Mouse (Mus musculus) spleen, adult 2 months (tissue): ENCODE measurements at regions not wholly inside any gene's neighbourhood (a gene's known extent, or its start where the extent isn't known, plus 50 kb on each side); places are given as distances from the start of the nearest gene placed in this dataset.

Experiments used
- CTCF ChIP-seq: fragments of 200-500 bp; IDR thresholded peaks from 2 replicates; pipeline ENCODE4 v1.5.1; 2011; ENCODE audit warnings: mild to moderate bottlenecking, inconsistent platforms; ENCODE audit not compliant: insufficient read depth, insufficient read length, insufficient replicate concordance; ENCODE audit errors: extremely low read depth
- POLR2A ChIP-seq: fragments of 200-500 bp; IDR thresholded peaks from 2 replicates; pipeline ENCODE4 v1.6.1; 2011; ENCODE audit warnings: low read depth, low read length, inconsistent platforms

DNA sequence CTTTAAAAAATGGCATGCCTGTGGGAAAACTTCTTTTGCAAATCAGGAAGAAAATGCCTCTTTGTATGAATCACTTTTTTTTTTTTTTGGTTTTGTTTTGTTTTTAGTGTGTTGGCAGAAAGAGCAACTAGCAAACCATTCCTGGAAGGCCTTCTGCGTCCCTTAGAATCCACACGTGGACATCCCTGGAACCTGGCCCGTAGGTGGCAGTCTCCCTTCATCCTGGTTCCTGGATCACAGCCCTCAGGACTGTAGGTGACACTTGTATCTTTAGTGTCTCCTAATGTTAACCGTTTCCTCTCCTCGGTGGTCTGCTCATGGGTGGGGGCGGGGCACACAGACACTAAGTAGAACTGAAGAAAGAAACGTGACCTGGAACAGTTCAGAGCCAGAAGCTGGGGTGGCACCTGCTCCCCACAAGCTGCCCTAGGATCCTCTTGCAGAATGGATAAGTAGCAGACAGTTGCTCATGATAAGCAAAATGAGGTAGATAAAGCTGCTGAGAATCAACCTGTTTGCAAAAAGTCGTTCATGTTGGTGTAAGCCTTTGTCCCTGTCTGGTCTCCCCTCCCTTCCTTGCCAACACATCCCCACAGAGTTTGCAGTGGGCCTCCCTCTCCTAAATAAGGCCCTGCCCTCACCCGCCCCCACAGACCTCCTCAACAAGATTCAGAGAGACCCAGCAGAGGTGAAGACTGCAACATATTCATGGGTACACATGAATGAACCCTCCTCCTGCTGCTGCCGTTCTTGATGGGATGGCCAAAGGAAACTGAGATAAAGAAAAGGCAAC is 52.6 kb upstream of the Armc2 start:
- TF ChIP-seq CTCF (no peak), POLR2A (no peak)
